Mouse (Mus musculus): ENCODE measurements around the gene Sema3e.

Gene Sema3e

DNA sequence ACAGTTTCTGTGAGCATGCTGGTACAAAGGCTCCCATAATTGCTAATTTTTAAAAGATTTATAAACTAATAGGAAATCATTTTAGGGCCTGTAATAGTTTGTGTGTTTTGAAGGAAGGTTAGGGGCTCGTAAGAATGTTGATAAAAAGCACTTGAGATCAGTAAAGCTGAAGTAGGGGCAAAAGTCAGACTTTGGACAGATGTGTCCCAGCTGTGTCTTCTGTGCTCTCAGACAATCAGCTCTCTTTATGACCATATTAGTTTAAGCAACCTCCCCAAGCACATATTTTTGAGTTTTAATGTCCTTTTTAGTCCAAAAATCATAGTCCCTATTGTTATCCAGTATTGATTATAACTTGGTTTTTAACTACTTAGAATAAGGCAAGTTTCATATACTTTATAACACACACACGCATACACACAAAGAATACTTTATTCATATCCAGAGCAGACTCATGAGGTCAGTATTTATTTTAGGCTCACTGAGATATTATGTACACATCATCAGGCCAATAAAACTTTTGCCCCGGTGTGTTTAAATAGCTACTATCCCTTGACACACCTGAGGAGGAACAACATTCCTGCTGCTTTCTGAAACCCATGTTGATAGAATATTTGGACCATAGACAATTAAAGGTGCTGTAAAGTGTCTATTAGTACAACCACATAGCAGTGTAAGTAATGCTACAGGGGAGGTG is 173.4 kb downstream of the Sema3e start:
- DNase-seq (ENCODE audit: low read depth in 2 of 2, low spot score in 2 of 2), result no peak

DNA sequence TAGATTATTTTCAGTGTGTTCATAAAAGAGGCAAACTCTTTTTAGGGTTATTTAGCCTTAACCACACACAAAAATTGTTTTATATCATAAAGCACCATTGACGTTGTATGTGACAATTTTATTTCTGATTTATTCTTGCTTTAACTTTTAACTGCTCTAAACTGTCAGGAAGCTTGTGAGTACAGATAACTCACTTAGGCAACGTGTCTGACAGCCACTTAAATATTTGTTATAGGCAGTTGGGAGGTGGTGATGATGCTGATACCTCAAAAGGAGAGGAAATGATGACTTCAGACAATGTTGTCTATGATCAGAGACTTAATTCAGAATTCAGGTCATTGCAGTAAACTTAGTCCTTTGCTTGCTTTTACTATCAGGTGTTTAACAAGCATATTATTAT is 181.7 kb downstream of the Sema3e start:
- no peak for DNase-seq (ENCODE audit: low read depth in 2 of 2, low spot score in 2 of 2)

DNA sequence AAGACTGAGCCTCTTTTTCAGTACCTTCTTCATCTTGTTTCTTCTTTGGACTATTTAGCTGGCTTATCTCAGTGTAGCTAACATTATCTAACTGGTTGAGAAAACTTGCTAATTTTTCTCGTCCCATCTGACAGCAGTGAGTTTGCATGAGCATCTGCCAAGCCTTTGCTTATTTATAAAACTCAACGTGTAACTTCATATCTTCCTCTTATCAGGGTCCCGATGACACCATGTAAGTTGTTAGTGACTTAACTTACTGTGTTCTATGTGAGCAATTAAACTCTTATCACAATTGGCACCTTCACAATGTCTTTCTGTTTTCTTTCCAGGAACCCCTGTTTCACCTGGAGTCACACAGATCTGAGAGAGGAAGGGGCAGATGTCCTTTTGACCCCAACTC is 184.9 kb downstream of the Sema3e start:
- DNase-seq (ENCODE audit: low read depth in 2 of 2, low spot score in 2 of 2), result no peak

- no peak for DNase-seq (ENCODE audit: low read depth in 2 of 2, low spot score in 2 of 2)
Measured at GRCm38 (mm10) chr5:14216211-14216610, 191.1 kb downstream of the Sema3e start.

DNA sequence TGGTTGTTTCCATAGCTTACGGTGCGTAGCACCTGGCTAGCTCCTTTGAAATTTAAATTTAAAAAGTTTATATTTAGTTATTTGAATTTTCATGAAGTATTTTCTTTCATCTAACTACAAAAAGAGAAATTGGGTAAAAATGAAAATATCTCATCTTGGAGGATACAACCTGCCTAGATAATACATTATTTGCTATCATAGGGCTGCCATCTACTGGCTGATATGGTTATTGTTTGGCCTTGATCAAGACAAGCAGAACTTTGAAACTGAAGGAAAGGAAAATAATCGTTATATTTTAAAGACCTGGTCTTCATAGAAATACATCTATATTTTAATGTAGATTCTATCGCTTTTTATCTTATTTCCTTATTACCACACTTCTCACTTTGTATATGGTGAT is 193.6 kb downstream of the Sema3e start:
- DNase-seq (ENCODE audit: low read depth in 2 of 2, low spot score in 2 of 2), result no peak

DNA sequence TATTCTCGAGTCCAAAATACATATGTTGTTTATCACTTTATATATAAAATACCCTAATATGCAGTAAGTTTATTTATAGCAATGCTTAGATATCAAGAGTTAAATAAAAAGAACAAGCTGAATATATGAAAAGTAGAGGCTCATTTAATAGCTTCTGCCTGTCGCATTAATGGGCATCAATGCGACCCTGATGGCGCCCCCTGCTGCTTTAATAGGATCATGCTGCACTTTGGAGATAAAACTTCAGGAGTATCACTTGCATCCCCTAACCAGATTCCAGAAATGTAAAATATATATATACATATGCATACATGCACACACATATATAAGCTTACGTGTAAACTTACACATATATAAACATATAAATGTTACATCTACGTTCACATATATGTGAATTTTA is 199.4 kb downstream of the Sema3e start:
- no peak for DNase-seq (ENCODE audit: low read depth in 2 of 2, low spot score in 2 of 2)

DNA sequence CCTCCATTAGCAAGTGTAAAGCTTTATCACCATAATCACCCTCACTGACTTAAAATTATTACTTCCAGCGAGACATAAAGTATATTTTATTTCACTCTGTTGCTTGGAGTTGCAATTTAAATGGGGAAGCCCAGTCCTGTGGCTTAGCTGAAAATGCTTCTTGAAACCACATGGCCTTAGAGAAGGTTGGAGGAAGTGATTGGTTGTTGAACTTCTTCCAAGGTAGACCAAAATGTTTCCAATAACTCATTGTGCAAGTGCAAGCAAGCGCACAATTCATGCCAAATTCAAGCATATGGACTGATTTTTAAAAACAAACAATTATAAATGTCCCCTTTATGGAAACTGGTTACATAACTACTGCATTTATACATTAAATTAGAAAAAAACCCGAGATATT is 206.0 kb downstream of the Sema3e start:
- DNase-seq (ENCODE audit: low read depth in 2 of 2, low spot score in 2 of 2), result no peak

- no peak for DNase-seq (ENCODE audit: low read depth in 2 of 2, low spot score in 2 of 2)
Measured at GRCm38 (mm10) chr5:14252583-14252982, 227.5 kb downstream of the Sema3e start.

GRCm38 (mm10) chr5:14253328-14253727 is 228.3 kb downstream of the Sema3e start:
- no peak for DNase-seq (ENCODE audit: low read depth in 2 of 2, low spot score in 2 of 2)

GRCm38 (mm10) chr5:14260156-14260555 is 235.1 kb downstream of the Sema3e start:
- DNase-seq (ENCODE audit: low read depth in 2 of 2, low spot score in 2 of 2), result no peak

GRCm38 (mm10) chr5:14267400-14267799 is 242.3 kb downstream of the Sema3e start:
- DNase-seq (ENCODE audit: low read depth in 2 of 2, low spot score in 2 of 2), result no peak
